Mouse (Mus musculus): Measurements from ENCODE around the gene Ppfia1. TPM values are rescaled to one million over a fixed set of nuclear protein-coding genes. Genes with fewer than 3 reads are reported as not detected.
A peak's percentile ranks its signal among the peaks of the same experiment; 100 is the strongest.

Ppfia1 gene
- total and polyA plus RNA-seq, 3 experiments: 29.3 to 46.6 (median 41.3) TPM

DNA sequence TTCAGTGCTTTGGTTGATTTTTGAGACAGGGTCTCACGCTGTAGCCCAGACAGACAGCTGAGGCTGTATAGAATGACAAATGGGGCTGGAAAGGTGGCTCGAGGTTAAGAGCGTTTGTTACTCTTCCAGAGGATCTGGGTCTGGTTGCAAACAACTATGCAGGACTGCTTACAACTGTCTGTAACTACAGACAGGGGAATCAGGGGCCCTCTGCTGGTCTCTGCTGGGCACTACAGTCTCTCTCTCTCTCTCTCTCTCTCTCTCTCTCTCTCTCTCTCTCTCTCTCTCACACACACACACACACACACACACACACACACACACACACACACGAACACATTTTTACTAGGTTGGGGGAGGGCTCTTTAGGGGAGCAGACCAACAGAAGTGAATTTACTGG, 30.1 kb upstream of the Ppfia1 start (continued):
- no peak for TF ChIP-seq NRF1 (IDR thresholded peaks at IDR 0.05; ENCODE audit: low read depth, low read length)
- peak in 1 of 2 experiments; percentile 72; a peak in 2 of 4 replicates for TF ChIP-seq CTCF (conservative IDR thresholded peaks at IDR 0.05 in 1 of 2, IDR thresholded peaks at IDR 0.05 in 1 of 2; ENCODE audit: low read depth in 2 of 2, low read length in 2 of 2)
- TF ChIP-seq RAD21 (IDR thresholded peaks at IDR 0.05; ENCODE audit: low read depth, low read length): peak; percentile 51
- no peak for TF ChIP-seq ZC3H11A (IDR thresholded peaks at IDR 0.05; ENCODE audit: low read depth, low read length)

DNA sequence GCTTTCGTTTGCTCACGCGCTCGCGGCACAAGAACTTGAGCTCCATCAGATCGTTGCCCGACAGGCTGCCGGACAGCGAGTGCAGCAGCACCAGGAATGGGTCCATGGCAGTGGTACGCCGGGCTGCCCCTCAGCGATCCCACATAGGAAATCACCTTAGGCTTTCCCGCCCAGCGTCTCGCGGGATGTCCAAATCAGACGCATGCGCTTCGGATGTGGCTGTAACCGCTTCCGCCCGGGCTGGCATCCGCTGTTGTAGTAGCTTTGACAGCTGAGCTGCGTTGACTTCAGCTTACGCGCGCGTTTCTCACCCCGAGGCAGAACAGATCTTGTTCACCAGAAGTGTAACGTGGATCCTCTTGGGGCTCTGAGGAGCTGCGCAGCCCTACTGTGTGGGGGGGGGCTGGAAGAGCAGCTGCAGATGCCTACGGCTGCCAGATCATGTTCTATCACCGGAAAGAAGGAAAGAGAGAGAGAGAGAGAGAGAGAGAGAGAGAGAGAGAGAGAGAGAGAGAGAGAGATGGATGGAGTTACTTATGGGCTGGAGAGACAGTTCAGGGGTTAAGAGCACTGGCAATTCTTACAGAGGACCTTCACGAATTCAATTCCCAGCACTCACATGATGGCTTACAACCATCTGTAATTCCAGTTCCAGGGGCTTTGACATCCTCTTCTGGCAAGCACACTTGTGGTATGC, 28.9 kb upstream of the Ppfia1 start, which contains the start of gene Fadd:
Fadd (minus strand) TSS at position 180 of the 697 bp plus-strand sequence.
- Histone ChIP-seq H3K79me2 (replicated peaks; ENCODE audit: control insufficient read depth, extremely low read depth, insufficient read depth, poor library complexity, severe bottlenecking) (no peaks in the 10 kb centered on the region), H3K4me3 (replicated peaks in 1 of 3; ENCODE audit: low read depth in 2 of 3, low read length in 2 of 3, poor library complexity in 1 of 3) (peak within 1 kb of the TSS; percentile 82 to 96 (median 83)), H3K4me1 (ENCODE audit: control insufficient read depth in 1 of 2, insufficient read depth in 2 of 2) (peaks cover 9 to 19% of the 10 kb centered on the region in 2 experiments; a peak in 2 of 4 replicates), H3K36me3 (replicated peaks in 1 of 2; ENCODE audit: control insufficient read depth in 1 of 2, insufficient read depth in 1 of 2, low read length in 1 of 2) (peaks cover 7 to 28% of the 10 kb centered on the region in 2 experiments), H3K27me3 (replicated peaks) (peaks cover 22% of the 10 kb centered on the region), H3K9ac (ENCODE audit: insufficient read depth, low read depth) (peak within 1 kb of the TSS; percentile 89), H3K9me3 (replicated peaks; ENCODE audit: low read length) (no peaks in the 10 kb centered on the region), H3K4me2 (ENCODE audit: insufficient read depth, low read depth, poor library complexity, severe bottlenecking) (peak within 1 kb of the TSS; percentile 78), H3K27ac (ENCODE audit: insufficient read depth, low read depth) (peak within 1 kb of the TSS; percentile 98)
- dilution Hi-C loops (cut with MboI; ENCODE audit: extremely low pct_ligation_motif_present, extremely low pct_unique_long_range_greater_than_20kb, low sequenced_read_pairs) (no loop called here), in situ Hi-C loops (cut with MboI; ENCODE audit: low pct_ligation_motif_present, low pct_unique_long_range_greater_than_20kb, low sequenced_read_pairs) (loop anchor here (5.0 to 25.0 kb wide), 3 partner anchors 190 to 370 kb away; partner anchors contain the start of gene Fgf15)
- peak; percentile 95 for DNase-seq (ENCODE audit: extremely low read depth)
- TF ChIP-seq USF1 (IDR thresholded peaks at IDR 0.05; ENCODE audit: low read depth, low read length): no peak; the same call in 1 of the 2 replicates
- TF ChIP-seq NELFE (IDR thresholded peaks at IDR 0.05; ENCODE audit: low read depth, low read length): no peak; the same call in none of the 2 replicates
- TF ChIP-seq ETS1 (conservative IDR thresholded peaks at IDR 0.05; ENCODE audit: low read depth, low read length): no peak
- no peak for TF ChIP-seq RAD21 (IDR thresholded peaks at IDR 0.05; ENCODE audit: low read depth, low read length)
- peak; percentile 97 for TF ChIP-seq SIN3A (IDR thresholded peaks at IDR 0.05; ENCODE audit: low read length)
- TF ChIP-seq MYC (IDR thresholded peaks at IDR 0.05; ENCODE audit: low read depth, low read length): 0 out of 2 replicates have a peak, but pooled peaks have one; percentile 25
- no peak for TF ChIP-seq UBTF (IDR thresholded peaks at IDR 0.05; ENCODE audit: low read depth, low read length)
- TF ChIP-seq CHD1 (IDR thresholded peaks at IDR 0.05; ENCODE audit: low read depth, low read length): no peak
- TF ChIP-seq MAZ (IDR thresholded peaks at IDR 0.05; ENCODE audit: low read depth, low read length): no peak
- no peak; the same call in 1 of the 2 replicates for TF ChIP-seq TBP (conservative IDR thresholded peaks at IDR 0.05; ENCODE audit: low read depth, low read length)
- TF ChIP-seq ZNF384 (IDR thresholded peaks at IDR 0.05; ENCODE audit: low read depth, low read length): no peak
- no peak for TF ChIP-seq EP300 (IDR thresholded peaks at IDR 0.05; ENCODE audit: low read length)
- no peak for TF ChIP-seq ZC3H11A (IDR thresholded peaks at IDR 0.05; ENCODE audit: low read depth, low read length)
- peak; percentile 85; the same call in 1 of the 2 replicates for TF ChIP-seq KAT2A (IDR thresholded peaks at IDR 0.05; ENCODE audit: insufficient replicate concordance, low read length)
- peak; percentile 99 for TF ChIP-seq ELF1 (IDR thresholded peaks at IDR 0.05; ENCODE audit: low read depth, low read length)
- 0 out of 2 replicates have a peak, but pooled peaks have one; percentile 12 for TF ChIP-seq MEF2A (IDR thresholded peaks at IDR 0.05; ENCODE audit: borderline replicate concordance, low read depth, low read length)
- no peak; the same call in 1 of the 2 replicates for TF ChIP-seq GABPA (IDR thresholded peaks at IDR 0.05; ENCODE audit: insufficient replicate concordance, low read depth, low read length)
- TF ChIP-seq MXI1 (IDR thresholded peaks at IDR 0.05; ENCODE audit: low read depth, low read length): peak; percentile 89
- peak; percentile 89 for TF ChIP-seq POLR2A (IDR thresholded peaks at IDR 0.05; ENCODE audit: low read depth, low read length)
- 0 out of 2 replicates have a peak, but pooled peaks have one; percentile 55 for TF ChIP-seq TCF12 (IDR thresholded peaks at IDR 0.05; ENCODE audit: low read depth, low read length)
- no peak for TF ChIP-seq USF2 (conservative IDR thresholded peaks at IDR 0.05; ENCODE audit: low read depth, low read length)
- peak; percentile 89 for TF ChIP-seq E2F4 (IDR thresholded peaks at IDR 0.05; ENCODE audit: insufficient replicate concordance, low read depth, low read length)
- no peak for TF ChIP-seq RCOR1 (conservative IDR thresholded peaks at IDR 0.05; ENCODE audit: low read depth, low read length)
- no peak for TF ChIP-seq JUN (IDR thresholded peaks at IDR 0.05; ENCODE audit: insufficient read depth, low read depth, low read length)
- TF ChIP-seq MAFK (IDR thresholded peaks at IDR 0.05; ENCODE audit: insufficient replicate concordance, low read length): no peak
- peak; percentile 100 for TF ChIP-seq CHD2 (IDR thresholded peaks at IDR 0.05; ENCODE audit: low read length)
- peak; percentile 15; the same call in 1 of the 2 replicates for TF ChIP-seq ZKSCAN1 (IDR thresholded peaks at IDR 0.05; ENCODE audit: borderline replicate concordance, low read depth, low read length)
- TF ChIP-seq POLR2AphosphoS2 (IDR thresholded peaks at IDR 0.05; ENCODE audit: low read depth, low read length): no peak
- TF ChIP-seq PAX5 (IDR thresholded peaks at IDR 0.05; ENCODE audit: low read length): no peak
- no peak for TF ChIP-seq IRF4 (IDR thresholded peaks at IDR 0.05; ENCODE audit: low read depth, low read length)
- TF ChIP-seq SMC3 (IDR thresholded peaks at IDR 0.05; ENCODE audit: low read depth, low read length): no peak
- TF ChIP-seq MAX (IDR thresholded peaks at IDR 0.05; ENCODE audit: low read length): no peak
- TF ChIP-seq HCFC1 (IDR thresholded peaks at IDR 0.05; ENCODE audit: low read depth, low read length): peak; percentile 92
- peak; percentile 96 for TF ChIP-seq NRF1 (IDR thresholded peaks at IDR 0.05; ENCODE audit: low read depth, low read length)
- no peak for TF ChIP-seq CTCF (conservative IDR thresholded peaks at IDR 0.05 in 1 of 2, IDR thresholded peaks at IDR 0.05 in 1 of 2; ENCODE audit: low read depth in 2 of 2, low read length in 2 of 2)
